Mouse (Mus musculus) hindbrain, embryonic 10.5 days (tissue): ENCODE data around the gene Erich6b. TPM values are rescaled to one million over a fixed set of nuclear protein-coding genes. Genes with fewer than 3 reads are reported as not detected.
A peak's percentile ranks its signal among the peaks of the same experiment; 100 is the strongest.

Source experiments
- DNase-seq: peaks from one replicate; pipeline ENCODE4 v3.0.0-alpha.2; 2017; ENCODE audit warnings: low spot score
- H3K27ac ChIP-seq: fragments of 300-500 bp; sonication (generic); 2 replicates; pipeline ENCODE4 v1.5.1; 2016; ENCODE audit warnings: mild to moderate bottlenecking, moderate library complexity
- H3K27me3 ChIP-seq: fragments of 300-500 bp; sonication (generic); 2 replicates; pipeline ENCODE4 v1.6.1; 2016; ENCODE audit warnings: mild to moderate bottlenecking; ENCODE audit not compliant: poor library complexity, insufficient read depth, severe bottlenecking
- H3K36me3 ChIP-seq: fragments of 300-500 bp; sonication (generic); 2 replicates; pipeline ENCODE4 v1.6.1; 2016; ENCODE audit warnings: mild to moderate bottlenecking, moderate library complexity
- H3K4me1 ChIP-seq: fragments of 300-500 bp; sonication (generic); replicated peaks from 2 replicates; pipeline ENCODE4 v1.6.1; 2016; ENCODE audit warnings: mild to moderate bottlenecking
- H3K4me3 ChIP-seq: fragments of 300-500 bp; sonication (generic); 2 replicates; pipeline ENCODE4 v1.5.1; 2016; ENCODE audit warnings: mild to moderate bottlenecking, moderate library complexity
- H3K9me3 ChIP-seq: fragments of 300-500 bp; sonication (generic); 2 replicates; pipeline ENCODE4 v1.6.1; 2016; ENCODE audit warnings: mild to moderate bottlenecking, moderate library complexity
- WGBS: fragments of 180-500 bp; shearing (Covaris S2); methylation state at CpG from one replicate; pipeline ENCODE4 v1.1.7; 2016; 5-methylcytosine and 5-hydroxymethylcytosine counted together
- polyA plus RNA-seq: library from polyadenylated mRNA; unstranded; fragments of >200 nt; fragmentation: Nextera tagmentation; extraction: Ambion mirVana; gene quantifications from 2 replicates; pipeline ENCODE4 v1.2.1, GENCODE M21; 2016

Erich6b gene
- not detected in 2 replicates for polyA plus RNA-seq

DNA sequence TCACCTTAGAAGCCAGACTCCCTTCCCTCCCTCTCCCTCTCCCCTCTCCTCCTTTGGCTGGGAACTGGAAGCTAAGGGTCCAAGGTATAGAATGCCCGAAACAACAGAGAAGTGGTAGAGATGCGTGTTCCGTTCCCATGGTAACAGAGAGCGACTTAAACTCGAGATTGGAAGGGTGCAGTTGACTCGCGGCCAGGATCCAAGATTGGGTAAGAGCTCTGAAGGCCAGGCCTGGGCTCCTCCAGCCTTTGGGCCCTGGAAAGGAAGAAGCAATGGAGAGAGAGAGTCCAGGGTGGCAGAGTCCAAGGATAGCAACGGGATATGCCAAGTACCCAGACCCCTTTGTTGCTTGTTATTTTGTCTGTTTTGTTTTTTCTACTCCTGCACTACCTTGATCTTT, at the start of gene Erich6b:
TSS of gene Erich6b (plus strand) at position 180 of the 400 bp plus-strand sequence.
- H3K36me3 ChIP-seq: no peaks in the 10 kb centered on the region
- 0 out of 2 replicates have a peak, but pooled peaks cover 3% of the 10 kb centered on the region for H3K9me3 ChIP-seq
- no peak within 1 kb of the TSS for H3K4me3 ChIP-seq
- H3K4me1 ChIP-seq: peaks cover 5% of the 10 kb centered on the region; the same call in 1 of the 2 replicates
- DNase-seq: no peak
- peak within 1 kb of the TSS; percentile 40; the same call in 1 of the 2 replicates for H3K27ac ChIP-seq
- WGBS: 79% methylated on average over 8 of the region's 8 CpGs
- H3K27me3 ChIP-seq: no peaks in the 10 kb centered on the region

DNA sequence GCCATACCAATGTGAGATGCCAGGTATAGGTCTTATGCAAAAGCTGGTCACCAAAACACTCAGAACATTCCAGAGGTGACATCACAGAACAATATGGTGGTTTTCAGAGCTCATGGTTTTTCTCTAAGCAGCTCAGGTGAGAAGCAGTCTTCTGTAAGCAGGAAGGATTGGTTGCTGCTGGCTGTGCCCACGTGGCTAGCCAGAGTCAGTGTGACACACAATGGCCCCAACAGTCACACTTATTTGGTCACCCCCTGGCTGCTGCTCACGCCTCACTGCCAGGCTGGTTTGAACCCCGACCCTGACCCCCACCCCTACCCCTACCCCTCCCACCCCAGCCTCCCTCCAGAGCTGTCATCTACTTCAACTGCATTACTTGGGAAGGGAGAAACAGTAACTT, 49.1 kb upstream of the Erich6b start, which contains the start of gene Spert:
TSS of gene Spert (minus strand) at position 139 of the 400 bp plus-strand sequence.
- no peak for DNase-seq
- no peaks in the 10 kb centered on the region for H3K9me3 ChIP-seq
- H3K27me3 ChIP-seq: no peaks in the 10 kb centered on the region
- H3K4me3 ChIP-seq: no peak within 1 kb of the TSS
- no peaks in the 10 kb centered on the region for H3K4me1 ChIP-seq
- WGBS: 61% methylated on average over 3 of the region's 3 CpGs
- H3K36me3 ChIP-seq: no peaks in the 10 kb centered on the region
- no peak within 1 kb of the TSS for H3K27ac ChIP-seq

DNA sequence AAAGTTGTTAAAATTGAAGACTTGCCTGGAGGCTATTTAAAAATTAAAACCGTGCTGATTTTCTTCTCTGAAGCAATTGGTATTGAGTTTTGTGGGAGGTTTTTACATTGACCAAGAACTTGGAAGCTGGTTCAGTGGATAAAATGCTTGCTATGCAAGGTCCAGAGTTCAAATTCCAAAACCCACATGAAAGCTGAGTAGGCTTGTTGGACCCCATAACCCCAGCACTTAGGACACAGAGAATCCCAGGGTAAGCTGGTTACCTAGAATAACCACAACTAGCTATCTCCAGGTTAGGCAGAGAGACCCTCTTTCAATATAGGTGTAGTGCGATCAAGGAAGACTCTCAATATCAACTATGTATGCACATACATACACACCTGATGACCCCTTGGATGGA, 32.9 kb upstream of the Erich6b start:
- H3K36me3 ChIP-seq: no peaks in the 10 kb centered on the region
- 91% methylated on average over 2 of the region's 2 CpGs for WGBS

DNA sequence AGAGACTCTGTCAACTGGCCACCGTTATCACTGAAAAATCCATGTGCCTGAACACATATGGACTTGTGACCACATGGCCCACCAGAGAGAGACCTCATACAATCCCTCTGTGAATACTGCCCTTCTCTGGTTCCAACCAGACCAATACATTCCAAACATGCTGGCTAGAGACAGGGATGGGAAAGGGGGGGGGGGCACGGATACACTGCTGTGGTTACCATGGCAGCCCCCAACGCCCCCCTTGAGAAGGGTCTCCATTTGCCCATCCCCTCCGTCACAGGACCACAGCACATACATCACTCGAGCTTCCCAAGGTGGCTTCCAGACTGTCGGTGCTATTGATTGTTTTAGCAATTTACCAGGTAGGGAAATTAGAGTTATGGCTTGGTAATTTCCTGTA, 25.7 kb upstream of the Erich6b start:
- no peak for DNase-seq
- 83% methylated on average over 6 of the region's 6 CpGs for WGBS
- no peak overlapping the region for H3K4me3 ChIP-seq
- H3K9me3 ChIP-seq: no peaks in the 10 kb centered on the region
- no peaks in the 10 kb centered on the region for H3K36me3 ChIP-seq
- H3K27me3 ChIP-seq: no peaks in the 10 kb centered on the region
- no peak overlapping the region for H3K27ac ChIP-seq
- H3K4me1 ChIP-seq: no peaks in the 10 kb centered on the region; the same call in 1 of the 2 replicates

More for the DNA sequence above, 32.9 kb upstream of the Erich6b start:
- H3K4me3 ChIP-seq: no peak overlapping the region
- no peak overlapping the region for H3K27ac ChIP-seq
- no peaks in the 10 kb centered on the region for H3K27me3 ChIP-seq
- DNase-seq: no peak
- no peaks in the 10 kb centered on the region for H3K9me3 ChIP-seq
- peaks cover 5% of the 10 kb centered on the region; the same call in 1 of the 2 replicates for H3K4me1 ChIP-seq

DNA sequence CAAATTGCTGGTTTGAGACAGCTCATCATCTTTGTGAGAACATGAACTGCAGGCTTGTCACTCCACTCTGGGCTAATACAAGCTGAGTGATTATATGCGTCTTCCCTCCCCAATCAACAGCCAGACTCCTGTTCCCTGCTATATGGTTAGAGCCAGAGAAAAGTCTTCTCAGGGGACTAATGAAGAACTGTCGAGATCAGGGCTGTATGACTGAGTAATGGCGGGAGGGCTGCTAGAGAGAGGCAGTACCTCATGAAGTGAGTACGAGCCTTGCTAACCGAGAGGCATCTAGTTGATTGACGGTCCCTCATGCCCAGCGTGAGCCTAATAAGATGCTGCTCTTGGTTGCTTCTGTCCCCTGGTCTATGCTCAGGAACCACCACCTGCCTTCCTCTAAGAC, 19.1 kb upstream of the Erich6b start:
- no peaks in the 10 kb centered on the region for H3K27me3 ChIP-seq
- H3K27ac ChIP-seq: no peak overlapping the region
- no peaks in the 10 kb centered on the region for H3K9me3 ChIP-seq
- H3K4me1 ChIP-seq: no peaks in the 10 kb centered on the region
- 68% methylated on average over 7 of the region's 7 CpGs for WGBS
- H3K36me3 ChIP-seq: no peaks in the 10 kb centered on the region
- DNase-seq: no peak
- H3K4me3 ChIP-seq: no peak overlapping the region

DNA sequence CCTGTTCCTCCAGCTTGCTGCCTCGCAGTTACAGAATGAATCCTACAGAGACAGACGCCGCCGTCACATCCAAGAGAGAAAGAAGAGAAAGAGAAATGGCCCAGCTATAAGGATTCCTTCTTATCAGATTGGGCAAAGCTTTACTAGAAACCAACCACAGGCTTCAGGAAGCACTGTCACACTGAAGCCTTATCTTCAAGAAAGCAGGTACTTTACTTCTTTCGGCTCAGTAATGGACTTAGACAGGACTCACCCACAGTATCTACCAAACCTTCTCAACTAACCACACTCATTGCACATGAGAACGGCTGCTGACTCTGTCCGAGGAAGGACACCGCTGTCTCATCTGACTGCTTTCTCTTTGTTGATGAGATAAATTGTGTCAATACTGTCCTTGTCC, 13.2 kb upstream of the Erich6b start:
- no peak overlapping the region for H3K27ac ChIP-seq
- H3K9me3 ChIP-seq: no peaks in the 10 kb centered on the region
- H3K27me3 ChIP-seq: no peaks in the 10 kb centered on the region
- no peak overlapping the region for H3K4me3 ChIP-seq
- no peak for DNase-seq
- no peaks in the 10 kb centered on the region for H3K4me1 ChIP-seq
- WGBS: 93% methylated on average over 8 of the region's 8 CpGs
- H3K36me3 ChIP-seq: no peaks in the 10 kb centered on the region

DNA sequence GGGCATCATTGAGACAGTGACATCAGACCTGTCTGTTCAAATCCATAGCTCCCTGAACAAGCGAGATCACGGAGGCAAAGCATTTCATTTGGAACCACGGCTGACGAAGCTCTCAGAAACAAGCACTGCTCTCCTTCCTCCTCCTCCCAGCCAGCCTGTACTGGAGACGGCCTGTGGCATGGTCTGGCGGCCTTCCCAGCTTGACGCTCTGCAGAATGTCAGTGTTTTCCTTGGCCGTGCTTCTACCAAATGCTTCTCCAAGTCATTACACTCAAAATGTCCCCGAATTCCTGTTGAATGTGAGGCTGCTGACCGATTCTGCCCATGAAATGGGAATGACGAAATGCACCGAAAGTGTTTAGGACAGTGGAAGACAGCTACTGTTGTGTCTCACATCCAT, 6.7 kb upstream of the Erich6b start:
- Histone ChIP-seq H3K4me3 (no peak overlapping the region), H3K9me3 (no peaks in the 10 kb centered on the region), H3K4me1 (peaks cover 8% of the 10 kb centered on the region; the same call in 1 of the 2 replicates), H3K27me3 (no peaks in the 10 kb centered on the region), H3K36me3 (no peaks in the 10 kb centered on the region), H3K27ac (no peak overlapping the region)
- DNase-seq: no peak
- 87% methylated on average over 12 of the region's 12 CpGs for WGBS

DNA sequence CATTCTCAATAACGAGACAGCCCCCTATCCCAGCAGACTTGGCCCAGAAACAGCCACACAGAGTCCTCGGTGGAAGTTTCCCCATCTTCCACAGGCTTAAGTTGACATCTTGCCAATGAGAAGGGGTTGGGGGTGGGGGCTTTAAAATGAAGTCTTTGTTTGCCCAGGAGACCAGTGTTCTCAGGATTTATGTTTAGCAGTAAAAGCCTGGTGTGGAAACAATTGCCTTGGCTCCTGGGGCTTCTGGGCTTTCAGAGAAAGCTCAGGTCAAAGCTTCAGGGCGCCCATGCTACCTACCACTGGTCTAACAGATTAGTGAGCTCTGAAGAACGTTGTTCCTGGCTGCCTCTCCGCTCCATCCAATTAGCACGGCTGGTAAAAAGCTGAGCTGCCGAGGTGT, 6.0 kb upstream of the Erich6b start:
- no peak overlapping the region for H3K4me3 ChIP-seq
- WGBS: 67% methylated on average over 7 of the region's 7 CpGs
- peaks cover 8% of the 10 kb centered on the region; the same call in 1 of the 2 replicates for H3K4me1 ChIP-seq
- no peaks in the 10 kb centered on the region for H3K36me3 ChIP-seq
- no peaks in the 10 kb centered on the region for H3K9me3 ChIP-seq
- H3K27ac ChIP-seq: no peak overlapping the region
- no peaks in the 10 kb centered on the region for H3K27me3 ChIP-seq
- no peak for DNase-seq

DNA sequence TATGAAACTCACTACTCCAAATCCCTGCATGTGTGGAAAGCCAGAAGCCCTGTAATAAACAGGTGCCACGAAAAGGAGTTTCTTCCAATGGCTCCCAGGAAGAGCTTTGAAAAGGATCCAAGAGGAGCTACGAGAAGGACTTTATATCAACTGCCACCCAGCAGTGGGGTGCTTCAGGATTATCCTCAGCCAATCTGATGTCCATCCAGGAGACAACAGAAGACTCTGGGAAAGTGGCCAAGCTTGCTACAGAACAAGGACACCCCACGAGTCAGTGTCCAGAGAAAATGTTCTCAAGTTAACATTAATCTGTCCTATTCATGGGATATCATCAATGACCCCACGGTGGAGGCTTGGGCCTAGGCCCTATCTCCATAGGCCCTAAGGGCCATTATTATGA, 4.4 kb upstream of the Erich6b start:
- DNase-seq: no peak
- H3K27me3 ChIP-seq: no peaks in the 10 kb centered on the region
- no peak overlapping the region for H3K4me3 ChIP-seq
- H3K36me3 ChIP-seq: no peaks in the 10 kb centered on the region
- H3K4me1 ChIP-seq: peaks cover 8% of the 10 kb centered on the region; the same call in 1 of the 2 replicates
- H3K27ac ChIP-seq: no peak overlapping the region
- WGBS: 89% methylated on average over 4 of the region's 4 CpGs
- no peaks in the 10 kb centered on the region for H3K9me3 ChIP-seq

DNA sequence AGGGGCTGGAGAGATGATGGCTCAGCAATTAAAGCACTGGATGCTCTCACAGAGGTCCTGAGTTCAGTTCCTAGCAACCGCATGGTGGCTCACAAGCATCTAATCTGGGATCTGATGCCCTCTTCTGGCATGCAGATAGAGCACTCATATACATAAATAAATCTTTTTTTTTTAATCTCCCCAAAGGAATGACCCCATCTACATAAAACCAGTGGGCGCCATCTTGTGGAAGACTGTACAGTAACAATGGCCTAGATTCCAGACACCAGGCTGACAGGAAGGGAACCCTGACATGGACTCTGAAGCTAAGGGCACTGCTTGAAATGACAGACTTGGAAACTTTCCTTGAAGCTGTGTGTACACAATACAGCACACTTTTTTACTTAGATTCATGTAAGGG, 1.2 kb upstream of the Erich6b start:
- H3K4me1 ChIP-seq: peaks cover 5% of the 10 kb centered on the region; the same call in 1 of the 2 replicates
- H3K4me3 ChIP-seq: no peak overlapping the region
- WGBS: 85% methylated on average over 2 of the region's 2 CpGs
- 0 out of 2 replicates have a peak, but pooled peaks cover 3% of the 10 kb centered on the region for H3K9me3 ChIP-seq
- H3K36me3 ChIP-seq: no peaks in the 10 kb centered on the region
- peak; percentile 23 for DNase-seq
- no peaks in the 10 kb centered on the region for H3K27me3 ChIP-seq
- no peak overlapping the region; the same call in 1 of the 2 replicates for H3K27ac ChIP-seq

DNA sequence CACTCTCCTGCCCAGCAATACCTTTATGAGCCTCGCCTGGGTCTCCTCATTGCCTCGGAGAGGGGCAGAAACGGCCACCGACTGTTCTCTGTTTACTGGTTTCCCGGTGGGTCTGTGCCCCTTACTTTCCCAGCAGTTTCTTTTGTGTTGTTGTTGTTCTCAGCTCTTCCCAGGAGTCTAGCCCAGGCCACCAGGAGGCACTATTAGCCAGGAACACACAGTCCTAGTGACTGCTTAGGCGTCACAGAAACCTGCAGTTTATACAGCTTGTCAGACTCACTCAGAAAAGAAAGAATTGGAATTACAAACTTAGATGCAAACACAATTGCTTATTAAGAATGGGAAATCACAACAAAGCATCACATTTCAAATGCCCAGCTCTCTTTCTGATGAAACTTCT, 690 bp upstream of the Erich6b start:
- Histone ChIP-seq H3K27ac (peak overlapping the region; percentile 40; the same call in 1 of the 2 replicates), H3K4me1 (0 out of 2 replicates have a peak, but pooled peaks cover 4% of the 10 kb centered on the region), H3K4me3 (no peak overlapping the region), H3K27me3 (no peaks in the 10 kb centered on the region), H3K36me3 (no peaks in the 10 kb centered on the region), H3K9me3 (0 out of 2 replicates have a peak, but pooled peaks cover 3% of the 10 kb centered on the region)
- 68% methylated on average over 6 of the region's 6 CpGs for WGBS
- no peak for DNase-seq

DNA sequence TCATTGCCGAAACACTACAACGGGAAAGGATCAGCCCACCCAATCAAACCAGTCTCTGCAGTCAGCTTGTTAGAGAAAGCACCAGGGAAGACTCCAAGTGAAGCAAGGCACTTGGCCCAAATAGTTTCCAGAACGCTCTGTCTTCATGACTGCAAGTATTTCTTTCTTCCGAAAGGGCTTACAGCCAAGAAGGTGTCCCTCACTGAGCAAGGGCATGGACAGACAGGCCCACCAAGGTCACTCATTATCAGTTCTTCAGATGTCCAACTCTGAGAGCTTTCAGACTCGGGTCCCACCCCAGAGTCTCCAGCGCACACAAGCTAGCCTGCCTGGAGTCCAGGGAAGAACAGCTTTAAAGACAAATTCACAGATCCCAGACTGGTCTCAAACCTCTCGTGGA, 3.4 kb downstream of the Erich6b start:
- WGBS: 93% methylated on average over 7 of the region's 7 CpGs
- no peak for DNase-seq
- 0 out of 2 replicates have a peak, but pooled peaks cover 3% of the 10 kb centered on the region for H3K9me3 ChIP-seq

DNA sequence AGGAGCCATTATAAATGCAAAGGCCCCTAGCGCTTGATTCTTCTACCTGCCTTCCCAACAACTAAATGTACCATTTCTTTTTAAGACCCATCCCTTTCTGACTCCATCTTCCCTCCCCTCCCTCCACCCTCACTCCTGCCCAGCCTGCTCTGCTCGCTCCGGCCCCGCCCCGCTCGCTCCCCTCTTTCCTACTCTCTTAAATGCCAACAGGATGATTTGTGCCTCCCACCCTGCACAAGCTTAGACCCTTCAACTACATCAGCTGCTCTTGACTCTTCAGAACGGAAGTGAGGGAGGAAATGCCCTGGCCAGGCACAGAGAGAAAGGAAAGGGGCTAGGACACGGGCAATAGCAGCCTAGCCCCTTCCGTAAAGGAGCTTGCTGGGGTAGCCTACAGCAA, 4.0 kb downstream of the Erich6b start:
- Histone ChIP-seq H3K4me3 (no peak overlapping the region), H3K4me1 (peaks cover 11% of the 10 kb centered on the region; the same call in 1 of the 2 replicates), H3K27me3 (no peaks in the 10 kb centered on the region), H3K36me3 (no peaks in the 10 kb centered on the region), H3K9me3 (0 out of 2 replicates have a peak, but pooled peaks cover 3% of the 10 kb centered on the region), H3K27ac (no peak overlapping the region)
- no peak for DNase-seq
- WGBS: 70% methylated on average over 9 of the region's 9 CpGs

More for the DNA sequence above, 3.4 kb downstream of the Erich6b start:
- Histone ChIP-seq H3K4me1 (peaks cover 11% of the 10 kb centered on the region; the same call in 1 of the 2 replicates), H3K27me3 (no peaks in the 10 kb centered on the region), H3K27ac (no peak overlapping the region), H3K4me3 (no peak overlapping the region), H3K36me3 (no peaks in the 10 kb centered on the region)
